Mouse (Mus musculus) lung, postnatal 25 days (tissue): ENCODE measurements around the gene Limd2.
A peak's percentile ranks its signal among the peaks of the same experiment; 100 is the strongest.
"Not testable (repeated sequence)": the region's sequence is repeated elsewhere in the genome, so short reads cannot be mapped to it uniquely, and the experiment has no call there.

ENCODE experiments used
- DNase-seq: peaks from one replicate; pipeline ENCODE4 v3.0.0; 2022; ENCODE audit warnings: low spot score

Limd2 gene

DNA sequence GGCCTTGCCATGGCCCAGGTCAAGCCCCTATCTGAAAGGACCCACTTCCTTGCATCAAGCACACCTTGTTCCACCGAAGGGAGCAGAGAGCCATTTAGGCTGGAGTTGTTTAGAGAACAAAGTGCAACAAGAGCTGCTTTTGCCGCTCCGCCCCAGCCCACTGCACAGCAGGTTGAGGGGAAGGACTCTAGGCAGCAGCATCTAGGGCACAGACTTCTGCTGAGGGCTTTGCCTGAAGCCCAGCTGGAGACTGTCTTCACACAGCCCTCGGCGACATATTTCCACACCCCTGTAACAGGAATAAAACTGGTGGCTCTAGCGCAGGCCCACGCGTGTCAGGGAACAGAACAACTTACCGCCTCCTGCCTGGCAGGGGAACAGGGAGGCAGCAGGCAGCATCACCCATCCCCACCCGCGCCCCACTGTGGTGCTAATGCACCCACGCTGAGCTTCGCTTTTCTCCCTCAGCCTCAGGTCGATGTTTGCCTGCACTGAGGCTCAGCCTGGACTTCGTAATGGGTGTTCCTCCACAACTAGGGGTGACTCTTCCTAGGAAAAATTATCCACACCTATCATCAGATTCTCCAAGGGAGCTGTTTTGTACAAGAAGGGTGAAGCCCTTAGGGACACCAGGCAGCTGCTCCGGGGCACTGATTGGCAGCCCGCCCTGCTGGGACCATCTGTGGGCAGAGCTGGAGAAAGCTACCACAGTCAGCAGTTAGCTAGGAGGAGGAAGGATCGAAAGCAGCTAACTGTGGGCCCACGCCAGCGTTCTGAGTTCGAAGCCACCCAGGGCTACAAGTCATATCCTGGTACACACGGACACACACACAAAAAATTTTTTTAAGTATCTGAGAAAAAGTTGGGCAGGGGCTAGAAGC lies at the start of gene Limd2, which contains the start of gene Gm10840:
TSS of gene Limd2 (minus strand) at position 20 of the 881 bp plus-strand sequence.
TSS of gene Gm10840 (plus strand) at position 10 of the 881 bp plus-strand sequence.
- peak; percentile 53 for DNase-seq

GRCm38 (mm10) chr11:106202123-106202465 lies 41.4 kb upstream of the Limd2 start, which contains the start of gene Strada:
Gene Strada (minus strand): TSS chr11:106202168.
- no peak for DNase-seq

- DNase-seq: no peak
Measured at GRCm38 (mm10) chr11:106201337-106202122, 40.9 kb upstream of the Limd2 start.

- DNase-seq: no peak
Measured at GRCm38 (mm10) chr11:106200756-106201155, 40.1 kb upstream of the Limd2 start.

DNA sequence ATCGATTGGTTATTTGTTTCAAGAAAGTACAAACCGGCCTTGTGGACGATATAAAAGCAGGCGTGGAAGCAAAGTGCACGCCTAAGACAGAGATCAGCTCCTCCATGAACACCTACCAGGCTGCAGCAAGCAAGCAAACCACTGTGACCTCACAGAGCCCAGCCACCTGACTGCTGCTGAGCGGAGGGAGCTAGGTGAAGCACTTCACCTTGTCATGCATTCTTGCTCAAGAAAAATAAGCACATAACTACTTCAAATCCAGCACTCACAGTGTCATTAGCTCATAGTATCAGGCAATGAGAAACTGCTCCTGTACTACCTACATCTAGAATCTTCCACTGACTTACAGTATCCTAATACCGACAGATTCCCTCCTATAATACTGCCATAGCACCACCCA lies 39.3 kb upstream of the Limd2 start:
- DNase-seq: not testable (repeated sequence)

DNA sequence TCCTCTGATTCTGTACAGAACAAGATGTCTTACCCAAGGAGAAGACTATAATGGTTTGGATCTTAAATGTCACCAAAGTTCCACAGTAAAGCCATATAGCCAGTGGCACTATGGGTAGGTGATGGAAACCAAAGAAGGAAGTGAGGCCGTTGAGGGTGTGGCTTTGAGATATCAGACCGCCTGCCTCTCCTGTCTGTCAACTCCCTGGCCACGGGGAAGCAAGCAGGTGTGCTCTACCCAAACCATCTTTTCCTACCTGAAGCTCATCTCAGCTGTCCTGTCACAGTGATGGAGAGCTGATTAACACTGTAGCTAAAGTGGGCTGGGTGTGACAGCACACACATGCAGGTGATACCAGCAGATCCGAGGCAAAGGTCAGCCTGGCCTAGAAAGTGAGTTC lies 37.6 kb upstream of the Limd2 start:
- no peak for DNase-seq

GRCm38 (mm10) chr11:106195341-106195740 lies 34.7 kb upstream of the Limd2 start:
- no peak for DNase-seq

DNA sequence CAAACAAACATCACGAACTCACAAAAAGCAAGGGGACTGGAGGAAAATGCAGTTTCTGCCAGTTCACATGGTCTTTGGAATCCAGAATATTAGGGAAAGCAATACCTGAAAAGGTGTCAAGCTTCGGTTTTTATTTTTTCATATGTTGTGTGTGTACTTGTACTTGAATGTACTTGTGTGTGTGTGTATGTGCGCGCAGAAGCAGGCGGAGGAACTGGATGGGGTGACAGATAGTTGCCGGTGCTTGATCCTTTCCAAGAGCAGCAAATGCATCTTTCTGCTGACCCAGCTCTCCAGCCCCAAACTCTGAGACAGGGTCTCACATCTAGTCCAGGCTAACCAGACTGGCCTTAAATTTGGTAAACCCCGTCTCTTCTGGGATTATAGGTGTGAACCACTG lies 34.2 kb upstream of the Limd2 start:
- no peak for DNase-seq

DNA sequence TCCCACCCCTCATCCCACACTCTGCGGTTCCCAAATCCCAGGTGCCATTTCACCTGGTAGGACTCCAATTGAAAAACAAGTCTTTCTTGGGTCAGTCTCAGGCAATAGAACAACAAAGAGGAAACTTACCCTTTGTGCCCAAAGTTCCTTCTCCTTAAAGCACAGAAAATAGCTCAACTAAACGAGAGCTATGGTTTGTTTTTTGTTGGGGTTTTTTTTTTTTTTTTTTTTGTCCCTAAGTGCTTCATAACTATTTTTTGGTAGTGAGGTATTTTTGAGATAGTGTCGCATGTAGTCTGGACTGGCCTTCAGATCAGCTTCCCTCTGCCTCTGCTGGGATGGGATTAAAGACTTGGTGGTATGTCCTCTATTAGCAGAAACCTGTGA lies 33.5 kb upstream of the Limd2 start:
- no peak for DNase-seq

- DNase-seq: peak; percentile 97
Measured at GRCm38 (mm10) chr11:106193371-106194154, 32.9 kb upstream of the Limd2 start.

DNA sequence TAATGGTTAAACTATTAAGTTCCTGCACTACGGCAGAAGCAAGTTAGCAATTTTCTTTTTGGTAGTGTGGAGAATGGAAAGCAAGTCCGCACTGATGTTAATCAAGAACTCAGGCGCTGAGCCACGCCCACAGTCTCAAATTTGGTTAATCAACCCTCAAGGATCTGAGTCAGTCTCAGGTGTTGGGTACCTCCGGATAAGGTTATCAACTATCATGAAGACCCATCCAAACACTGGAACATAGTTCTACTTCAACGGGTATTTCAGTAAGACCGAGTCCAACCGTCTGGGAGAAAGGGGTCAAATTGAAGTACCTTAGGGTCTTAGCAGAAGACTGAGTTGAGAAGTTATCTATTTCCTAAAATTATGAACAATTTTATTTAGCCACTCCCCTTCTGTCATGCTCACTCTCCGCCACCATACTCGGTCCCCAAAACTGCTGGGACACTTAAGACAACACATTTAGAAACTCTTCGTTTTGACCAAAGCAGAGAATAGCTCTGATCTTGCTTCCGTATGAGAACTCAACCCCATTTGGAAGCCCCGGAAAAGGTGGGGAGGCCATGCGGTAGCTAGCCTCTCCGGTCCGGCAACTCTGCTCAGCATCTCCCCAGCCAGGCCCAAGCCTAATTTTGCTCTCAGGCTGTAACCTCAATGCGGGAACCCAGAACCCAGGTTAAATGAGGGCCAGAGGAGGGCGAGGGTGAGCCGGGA lies 32.2 kb upstream of the Limd2 start:
- no peak for DNase-seq

GRCm38 (mm10) chr11:106192241-106192640 lies 31.6 kb upstream of the Limd2 start:
- DNase-seq: no peak

DNA sequence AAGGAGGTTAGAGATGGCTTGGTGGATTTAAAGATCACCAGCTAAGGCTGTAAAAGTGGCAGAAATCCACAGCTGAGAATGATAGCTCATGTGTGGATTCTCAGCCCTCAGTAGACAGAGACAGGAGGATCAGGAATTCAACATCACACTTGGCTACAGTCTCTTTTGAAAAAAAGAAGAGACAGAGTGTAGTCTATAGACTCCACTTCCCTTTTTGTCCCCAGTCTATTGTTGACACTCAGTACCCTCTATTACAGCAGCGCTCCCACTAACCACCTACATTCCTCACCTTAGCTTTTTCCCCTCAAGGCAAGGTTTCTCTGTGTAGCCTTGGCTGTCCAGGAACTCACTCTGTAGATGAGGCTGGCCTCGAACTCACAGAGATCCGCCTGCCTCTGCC lies 31.1 kb upstream of the Limd2 start:
- DNase-seq: no peak

- no peak for DNase-seq
Measured at GRCm38 (mm10) chr11:106187326-106187725, 26.7 kb upstream of the Limd2 start.

- DNase-seq: no peak
Measured at GRCm38 (mm10) chr11:106180449-106180801, 19.8 kb upstream of the Limd2 start.

GRCm38 (mm10) chr11:106179711-106180448 lies 19.2 kb upstream of the Limd2 start:
- no peak for DNase-seq

DNA sequence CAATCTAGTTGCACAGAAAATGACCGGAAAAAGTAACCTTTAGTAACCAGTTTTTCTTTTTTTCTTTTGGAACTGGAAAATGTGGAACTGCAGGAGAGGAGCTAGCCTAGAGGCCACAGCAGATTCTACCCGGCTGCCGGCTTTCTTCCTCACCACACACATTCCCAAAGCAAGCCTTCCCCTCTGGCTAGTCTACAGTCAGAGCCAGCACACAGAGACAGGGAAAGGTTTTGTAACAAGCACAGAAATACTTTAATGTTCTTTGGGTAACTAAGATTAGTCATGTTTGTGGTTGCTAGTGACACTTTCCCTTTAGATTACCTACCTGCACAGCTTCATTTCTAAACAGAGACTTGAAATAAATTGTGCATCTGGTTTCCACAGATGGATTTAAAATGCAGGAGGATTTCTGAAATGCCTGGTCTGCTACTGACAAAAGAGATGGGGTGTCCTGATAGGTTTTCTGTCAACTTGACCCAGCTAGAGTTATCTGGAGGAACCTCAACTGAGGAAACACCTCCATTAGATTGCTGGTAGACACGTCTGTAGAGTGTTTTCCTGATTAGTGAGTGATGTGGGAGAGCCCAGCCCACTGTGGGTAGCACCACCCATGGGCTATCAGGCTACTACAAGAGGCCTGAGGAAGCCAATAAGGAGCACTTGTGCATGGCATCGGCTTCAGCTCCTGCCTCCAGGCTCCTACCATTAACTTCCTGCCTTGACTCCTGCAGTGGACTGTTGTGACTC lies 17.5 kb upstream of the Limd2 start:
- no peak for DNase-seq

- no peak for DNase-seq
Measured at GRCm38 (mm10) chr11:106176372-106176771, 15.7 kb upstream of the Limd2 start.

DNA sequence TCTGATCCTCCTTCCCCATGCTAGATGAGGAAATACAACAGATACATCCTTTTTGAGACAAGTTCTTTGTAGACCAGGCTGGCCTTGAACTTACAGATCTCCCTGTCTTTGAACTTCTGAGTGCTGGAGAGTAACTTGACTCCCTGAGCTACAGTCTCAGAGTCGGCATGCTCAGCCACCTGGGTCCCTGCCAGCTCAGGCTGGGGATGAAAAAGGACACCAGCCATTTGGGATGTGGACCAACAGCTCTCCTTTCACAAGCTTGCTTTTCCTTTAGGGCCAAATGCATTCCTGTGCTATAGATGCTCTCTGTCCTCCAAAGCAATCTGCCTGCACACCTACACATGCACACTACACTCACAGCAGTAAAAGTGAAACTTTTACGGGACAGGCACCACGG lies 14.4 kb upstream of the Limd2 start:
- DNase-seq: no peak

DNA sequence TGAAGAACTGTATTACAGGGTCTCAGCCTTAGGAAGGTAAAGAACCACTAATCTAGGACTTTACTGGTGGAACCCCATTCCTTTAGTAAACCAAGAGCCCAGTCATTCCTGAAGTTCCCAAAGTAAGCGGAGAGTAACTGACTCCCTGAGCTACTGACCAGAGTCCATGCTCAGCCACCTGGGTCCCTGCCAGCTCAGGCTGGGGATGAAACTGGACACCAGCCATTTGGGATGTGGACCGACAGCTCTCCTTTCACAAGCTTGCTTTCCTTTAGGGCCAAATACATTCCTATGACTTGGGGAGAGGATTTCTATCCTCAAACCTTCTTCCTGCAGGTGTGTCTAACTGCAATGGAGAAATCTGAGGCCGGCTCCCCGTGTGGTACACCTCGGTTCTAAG lies 13.7 kb upstream of the Limd2 start:
- DNase-seq: no peak
